Mouse (Mus musculus) cerebellum, adult 2 months (tissue): ENCODE data around the gene Tcf7l2.

Experiments used
- CTCF ChIP-seq: fragments of 200-500 bp; IDR thresholded peaks from 2 replicates; pipeline ENCODE4 v1.5.1; 2011; ENCODE audit warnings: low read depth, mild to moderate bottlenecking, control low read depth, low read length, moderate library complexity, borderline replicate concordance; ENCODE audit not compliant: insufficient read depth
- POLR2A ChIP-seq: fragments of 200-500 bp; IDR thresholded peaks from 2 replicates; pipeline ENCODE4 v1.6.1; 2011; ENCODE audit warnings: low read length, control low read depth, borderline replicate concordance; ENCODE audit not compliant: insufficient read depth

DNA sequence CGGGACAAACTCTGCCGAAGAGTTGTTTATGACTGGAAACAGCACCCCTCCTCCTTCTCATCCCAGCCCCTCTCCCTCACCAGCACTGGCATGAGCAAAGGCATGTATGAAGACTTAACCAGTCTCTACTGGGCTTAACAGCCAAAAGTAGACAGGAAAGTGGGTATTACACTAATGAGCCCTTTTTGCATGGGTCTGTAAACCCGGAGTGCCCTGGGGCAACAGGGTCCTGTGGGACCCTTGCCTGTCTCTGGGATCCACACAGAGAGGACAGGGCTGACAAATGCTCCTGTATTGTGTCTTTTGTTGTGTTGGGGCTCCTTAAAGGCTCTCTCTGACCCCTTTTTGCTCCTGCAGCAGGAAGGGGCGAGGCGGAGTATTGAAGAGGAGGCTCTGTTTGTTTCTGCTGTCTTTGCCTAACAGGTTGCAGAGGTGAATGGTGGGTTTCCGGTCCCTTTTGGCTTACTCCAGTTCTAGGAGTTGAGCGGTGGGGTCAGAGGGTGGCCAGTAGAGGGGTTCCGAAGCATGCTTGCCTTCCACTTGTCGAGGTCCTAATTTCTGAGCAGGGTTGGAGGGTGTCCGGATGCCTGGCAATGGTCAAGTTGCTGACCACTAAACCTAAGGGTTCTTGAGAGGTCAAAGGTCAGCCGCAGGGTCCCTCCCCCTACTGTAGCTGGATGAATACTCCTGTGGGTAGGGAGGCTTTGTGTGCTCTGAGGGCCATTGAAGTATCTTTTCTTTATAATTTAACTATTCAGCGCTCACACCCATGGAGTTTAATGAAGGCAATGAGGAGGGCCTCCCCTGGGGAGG is 161.2 kb downstream of the Tcf7l2 start:
- TF ChIP-seq CTCF: no peak
- no peak for TF ChIP-seq POLR2A
